Mouse (Mus musculus) CD8-positive naive resting alpha-beta T cell, adult 57 days (primary cell): Measurements from ENCODE around the gene Rbm48. TPM values are rescaled to one million over a fixed set of nuclear protein-coding genes. Genes with fewer than 3 reads are reported as not detected.

Experiments
- total RNA-seq: library from RNA; stranded (reverse); gene quantifications from one replicate; pipeline ENCODE4 v1.2.4, GENCODE M21; 2023

Rbm48 gene
- total RNA-seq: 60.3 TPM

DNA sequence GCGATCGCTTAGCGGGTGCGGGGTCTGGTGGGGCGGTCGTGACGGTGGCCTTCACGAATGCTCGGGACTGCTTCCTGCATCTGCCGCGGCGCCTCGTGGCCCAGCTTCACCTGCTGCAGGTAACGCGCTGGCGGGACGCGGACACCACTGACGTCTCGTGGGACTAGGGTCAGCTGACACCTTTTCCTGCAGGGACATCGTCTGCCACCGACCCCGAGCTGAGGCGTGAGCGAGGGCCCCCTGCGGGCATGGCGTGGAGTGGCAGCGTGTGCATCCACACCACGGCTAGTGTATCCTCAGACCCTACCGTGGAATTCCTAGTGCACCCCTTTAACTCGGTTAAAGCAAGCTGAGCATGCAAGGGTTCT, at the start of gene Rbm48:
Gene Rbm48 (minus strand): TSS at position 187 of the 368 bp plus-strand sequence.

DNA sequence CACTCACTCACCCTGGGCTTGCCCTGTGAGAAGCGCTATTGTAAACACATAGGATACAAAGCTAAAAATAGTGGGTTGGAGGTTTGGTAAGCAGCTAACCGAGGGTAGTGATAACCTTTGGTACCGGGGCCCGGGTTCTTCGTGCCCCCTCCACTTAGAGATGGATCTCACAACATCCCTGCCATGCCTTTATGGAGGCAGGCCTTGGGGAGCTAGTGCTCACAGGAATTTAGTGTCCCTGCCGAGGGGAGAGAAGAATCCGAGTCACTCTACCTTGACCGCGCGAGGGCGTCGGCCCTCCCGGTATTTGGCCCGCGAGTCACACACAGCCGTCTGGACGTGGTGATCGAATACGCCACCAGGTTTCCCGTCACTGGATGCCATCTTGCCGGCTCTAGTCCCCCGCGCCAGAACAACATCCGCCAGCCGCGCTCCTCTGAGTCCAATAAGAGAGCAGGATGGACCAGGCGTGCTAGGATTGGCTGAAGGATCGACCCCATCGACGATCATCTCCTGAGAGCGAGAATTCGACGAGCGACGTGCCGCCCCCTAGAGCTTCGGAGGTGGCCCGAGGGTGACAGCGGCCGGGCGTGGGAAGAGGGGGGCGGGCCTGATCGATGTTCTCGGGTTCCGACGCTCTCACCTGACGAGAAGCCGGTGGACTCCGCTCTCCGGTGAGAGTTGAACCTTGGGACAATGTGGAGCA, 539 bp downstream of the Rbm48 start, which contains the start of gene Pex1:
Gene Pex1 (plus strand): TSS at position 374 of the 706 bp plus-strand sequence.

DNA sequence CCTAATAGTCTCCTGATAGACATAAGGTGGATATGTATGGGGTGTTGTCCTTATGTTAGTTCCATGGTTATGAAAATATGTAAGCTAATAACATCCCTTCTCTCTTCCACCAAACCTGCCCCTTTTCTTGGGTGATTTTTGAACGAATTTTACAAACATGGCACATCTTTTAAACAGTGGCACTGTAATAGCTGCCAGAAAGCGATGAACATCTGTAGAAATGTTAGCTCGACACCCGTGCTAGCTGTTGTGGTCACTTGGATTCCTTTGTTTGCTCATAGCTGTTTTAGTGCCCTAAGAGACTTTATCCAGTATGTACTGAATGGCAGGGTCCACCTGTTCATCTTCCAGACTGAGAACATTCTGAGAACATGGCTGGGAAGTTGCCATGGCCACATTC, 25.1 kb downstream of the Rbm48 start, which contains the start of gene 1700109H08Rik:
Gene 1700109H08Rik (plus strand): TSS at position 301 of the 400 bp plus-strand sequence.

DNA sequence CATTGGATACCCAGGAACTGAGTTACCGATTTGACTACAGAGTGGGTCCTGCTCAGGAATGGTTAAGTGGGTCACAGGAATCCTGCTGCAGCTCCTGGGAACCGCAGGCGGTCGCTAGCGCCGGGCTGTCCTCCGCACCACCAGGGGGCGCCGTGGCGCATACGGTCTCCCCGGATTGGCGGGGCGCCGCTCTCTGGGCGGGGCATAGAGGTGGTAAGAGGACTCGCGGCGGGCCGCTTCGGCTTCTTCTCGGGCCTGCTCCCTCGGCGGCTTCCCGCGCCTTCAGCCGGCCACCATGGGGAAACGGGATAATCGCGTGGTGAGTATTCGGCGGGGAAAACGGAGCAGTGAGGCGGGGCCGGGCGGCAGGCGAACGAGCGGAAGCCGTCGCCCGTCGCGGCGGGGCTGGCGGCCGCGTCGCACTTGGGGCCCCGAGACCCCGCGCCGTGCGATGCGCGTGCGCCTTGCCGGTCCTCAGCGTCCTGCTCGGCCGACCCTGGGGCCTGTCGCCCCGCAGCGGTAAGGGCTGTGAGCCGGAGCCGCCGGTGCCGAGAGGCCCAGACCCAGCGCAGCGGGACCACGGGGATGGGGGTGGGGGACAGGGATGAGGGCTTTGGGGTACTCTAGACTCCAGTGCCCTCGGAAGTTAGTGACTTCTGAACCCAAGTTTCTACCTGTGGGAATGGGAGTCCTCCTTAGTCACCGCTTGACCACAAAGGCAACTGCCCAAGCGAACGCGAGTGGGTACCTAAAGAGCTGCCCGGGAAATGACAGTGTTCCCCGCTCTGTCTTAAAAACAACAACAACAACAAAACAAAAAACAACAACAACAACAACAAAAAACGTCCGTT, 52.5 kb downstream of the Rbm48 start, which contains the start of gene Fam133b:
Gene Fam133b (plus strand): TSS at position 205 of the 851 bp plus-strand sequence.

Other genes with a start within 250 kb of the Rbm48 start
- 81.0 TPM for gene Fam133b, start 52.8 kb downstream of the Rbm48 start, total RNA-seq
- gene 1700109H08Rik, start 25.0 kb downstream of the Rbm48 start, total RNA-seq: 31.0 TPM
- 21.6 TPM for gene Pex1, start 519 bp downstream of the Rbm48 start, total RNA-seq
- not detected for gene Tmbim7, start 54.6 kb upstream of the Rbm48 start, total RNA-seq
- 36.0 TPM for gene Gatad1, start 60.6 kb upstream of the Rbm48 start, total RNA-seq
- 95.3 TPM for gene Ankib1, start 206.3 kb upstream of the Rbm48 start, total RNA-seq
- gene Krit1, start 206.6 kb upstream of the Rbm48 start, total RNA-seq: 84.8 TPM
- gene Lrrd1, start 248.6 kb upstream of the Rbm48 start, total RNA-seq: 0.15 TPM